Mouse (Mus musculus) kidney, embryonic 15.5 days (tissue): ENCODE data around the gene Trmt10a. TPM values are rescaled to one million over a fixed set of nuclear protein-coding genes. Genes with fewer than 3 reads are reported as not detected.

ENCODE experiments used
- ATAC-seq: fragments of 200-750 bp; cut with Nextera tagmentation; replicated peaks from 2 replicates; pipeline ENCODE4 v1.8.0; 2017; ENCODE audit warnings: moderate TSS enrichment; ENCODE audit not compliant: low FRiP score
- H3K27ac ChIP-seq: fragments of 300-500 bp; sonication (generic); 2 replicates; pipeline ENCODE4 v1.5.1; 2015; ENCODE audit warnings: mild to moderate bottlenecking, inconsistent platforms
- H3K27me3 ChIP-seq: fragments of 300-500 bp; sonication (generic); 2 replicates; pipeline ENCODE4 v1.6.1; 2015; ENCODE audit warnings: inconsistent platforms
- H3K36me3 ChIP-seq: fragments of 300-500 bp; sonication (generic); 2 replicates; pipeline ENCODE4 v1.6.1; 2015; ENCODE audit warnings: inconsistent platforms
- H3K4me1 ChIP-seq: fragments of 300-500 bp; sonication (generic); 2 replicates; pipeline ENCODE4 v1.6.1; 2015; ENCODE audit warnings: inconsistent platforms
- H3K4me2 ChIP-seq: fragments of 300-500 bp; sonication (generic); 2 replicates; pipeline ENCODE4 v1.6.1; 2015; ENCODE audit warnings: moderate library complexity, mild to moderate bottlenecking, inconsistent platforms
- H3K4me3 ChIP-seq: fragments of 300-500 bp; sonication (generic); replicated peaks from 2 replicates; pipeline ENCODE4 v1.5.1; 2015; ENCODE audit warnings: mild to moderate bottlenecking, inconsistent platforms
- H3K9ac ChIP-seq: fragments of 300-500 bp; sonication (generic); 2 replicates; pipeline ENCODE4 v1.6.1; 2015; ENCODE audit warnings: mild to moderate bottlenecking, inconsistent platforms
- H3K9me3 ChIP-seq: fragments of 300-500 bp; sonication (generic); replicated peaks from 2 replicates; pipeline ENCODE4 v1.6.1; 2016; ENCODE audit warnings: inconsistent platforms
- WGBS: fragments of 180-500 bp; shearing (Covaris S2); methylation state at CpG from one replicate; pipeline ENCODE4 v1.1.7; 2015; ENCODE audit warnings: mixed read lengths; 5-methylcytosine and 5-hydroxymethylcytosine counted together
- polyA plus RNA-seq: library from polyadenylated mRNA; unstranded; fragments of >200 nt; fragmentation: Nextera tagmentation; extraction: Ambion mirVana; gene quantifications from 2 replicates; pipeline ENCODE4 v1.2.1, GENCODE M21; 2015

The Trmt10a gene
- polyA plus RNA-seq, 1 experiment from 2014 or later, result 14.2 TPM

- no peaks in the 10 kb centered on the region for H3K9me3 ChIP-seq
- no peak overlapping the region for H3K4me2 ChIP-seq
- H3K4me3 ChIP-seq, result no peak overlapping the region
- H3K27me3 ChIP-seq, result no peaks in the 10 kb centered on the region
- H3K4me1 ChIP-seq, result no peaks in the 10 kb centered on the region
- H3K9ac ChIP-seq, result no peak overlapping the region
- ATAC-seq, result no peak
- H3K36me3 ChIP-seq, result no peaks in the 10 kb centered on the region
- no peak overlapping the region for H3K27ac ChIP-seq
- 94% methylated on average over 6 of the region's 6 CpGs for WGBS
Observed at GRCm38 (mm10) chr3:138139663-138140062, 3.6 kb upstream of the Trmt10a start.

DNA sequence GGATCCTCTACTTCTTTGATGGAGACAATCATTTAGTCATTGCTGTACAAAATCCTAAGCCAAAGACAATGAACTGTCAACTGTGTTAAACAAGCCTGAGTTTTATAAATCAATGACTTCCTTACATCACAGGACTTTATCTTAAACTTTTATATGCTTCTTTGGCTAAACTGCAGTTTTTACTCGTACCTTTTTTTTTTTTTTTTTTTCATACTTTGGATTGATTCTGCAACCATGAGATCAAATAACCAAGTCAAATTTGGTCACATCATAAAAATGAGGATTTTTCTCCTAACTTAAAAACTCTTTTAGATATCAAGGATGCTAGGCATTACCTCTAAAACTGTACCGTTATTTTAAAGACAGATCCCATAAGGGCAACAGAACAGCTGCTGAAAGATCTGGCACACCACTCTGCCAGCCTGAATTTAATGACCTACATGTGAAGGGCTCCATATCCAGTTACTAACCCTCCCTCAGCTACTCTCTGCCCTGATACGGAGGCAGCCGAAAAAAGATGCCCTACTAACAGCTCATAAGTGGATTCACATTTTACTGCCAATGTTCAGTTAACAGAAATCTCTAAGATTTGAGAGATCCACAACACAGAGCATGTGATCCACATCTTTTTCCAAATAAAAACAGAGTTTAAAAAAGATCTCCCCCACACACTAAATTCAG lies 1.1 kb upstream of the Trmt10a start:
- Histone ChIP-seq H3K27me3 (no peaks in the 10 kb centered on the region), H3K4me2 (peak overlapping the region; percentile 74), H3K36me3 (no peaks in the 10 kb centered on the region), H3K27ac (peak overlapping the region; percentile 15; the same call in 1 of the 2 replicates), H3K4me1 (no peaks in the 10 kb centered on the region), H3K4me3 (peak overlapping the region; percentile 8; the same call in 1 of the 2 replicates), H3K9ac (no peak overlapping the region), H3K9me3 (no peaks in the 10 kb centered on the region)
- no peak for ATAC-seq
- WGBS, result 32% methylated on average over 4 of the region's 4 CpGs

- no peaks in the 10 kb centered on the region for H3K9me3 ChIP-seq
- H3K4me2 ChIP-seq, result peak overlapping the region; percentile 74
- H3K27ac ChIP-seq, result peak overlapping the region; percentile 100
- no peak for ATAC-seq
- WGBS, result 4% methylated on average over 12 of the region's 12 CpGs
- peak overlapping the region; percentile 78 for H3K4me3 ChIP-seq
- H3K36me3 ChIP-seq, result no peaks in the 10 kb centered on the region
- no peaks in the 10 kb centered on the region for H3K27me3 ChIP-seq
- H3K9ac ChIP-seq, result peak overlapping the region; percentile 73
- no peaks in the 10 kb centered on the region for H3K4me1 ChIP-seq
Observed at GRCm38 (mm10) chr3:138142733-138143314, 424 bp upstream of the Trmt10a start.

DNA sequence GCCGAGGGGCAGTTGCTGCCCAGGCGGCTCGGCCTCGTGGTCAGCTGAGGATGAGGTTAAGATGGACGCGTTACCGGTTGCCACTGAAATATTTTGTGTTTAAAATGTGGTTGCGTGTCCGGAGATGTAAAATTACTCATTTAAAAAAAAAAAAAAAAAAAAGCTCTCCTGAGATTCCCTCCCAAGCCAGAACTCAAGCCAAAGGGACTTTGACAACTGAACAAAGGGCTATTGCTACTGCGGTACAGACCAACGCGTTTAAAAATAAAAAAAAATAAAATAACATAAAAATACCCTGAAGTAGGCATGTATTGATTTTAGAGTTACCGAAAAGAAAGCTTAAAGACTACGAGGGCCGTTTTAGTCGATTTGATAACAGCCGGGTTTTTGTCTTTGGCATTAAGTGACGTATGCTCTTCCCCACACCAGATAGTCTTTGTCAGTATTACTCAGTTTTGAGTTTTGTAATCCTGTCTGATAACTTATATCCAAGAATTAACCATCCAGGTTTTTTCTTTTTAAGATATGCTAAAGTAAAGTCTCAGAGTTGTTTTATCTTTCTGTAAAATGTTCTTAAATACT lies 903 bp downstream of the Trmt10a start:
- ATAC-seq, result 0 out of 2 replicates have a peak, but pooled peaks have one; percentile 0
- Histone ChIP-seq H3K9me3 (no peaks in the 10 kb centered on the region), H3K27me3 (no peaks in the 10 kb centered on the region), H3K36me3 (peaks cover 7% of the 10 kb centered on the region), H3K4me1 (no peaks in the 10 kb centered on the region), H3K9ac (peak overlapping the region; percentile 73), H3K4me3 (peak overlapping the region; percentile 78), H3K4me2 (peak overlapping the region; percentile 74), H3K27ac (peak overlapping the region; percentile 100)
- WGBS, result 1% methylated on average over 18 of the region's 18 CpGs

- Histone ChIP-seq H3K27me3 (no peaks in the 10 kb centered on the region), H3K36me3 (peaks cover 12% of the 10 kb centered on the region), H3K4me2 (peak within 1 kb of the TSS; percentile 74), H3K27ac (peak within 1 kb of the TSS; percentile 100), H3K9ac (peak within 1 kb of the TSS; percentile 73), H3K4me3 (peak within 1 kb of the TSS; percentile 78), H3K9me3 (no peaks in the 10 kb centered on the region), H3K4me1 (no peaks in the 10 kb centered on the region)
- WGBS, result 5% methylated on average over 8 of the region's 8 CpGs
- ATAC-seq, result peak; percentile 23; the same call in 1 of the 2 replicates
Observed at GRCm38 (mm10) chr3:138144642-138145171, 1.5 kb downstream of the Trmt10a start, which contains the start of gene Mttp. TSS of gene Mttp (minus strand) at chr3:138144968.

DNA sequence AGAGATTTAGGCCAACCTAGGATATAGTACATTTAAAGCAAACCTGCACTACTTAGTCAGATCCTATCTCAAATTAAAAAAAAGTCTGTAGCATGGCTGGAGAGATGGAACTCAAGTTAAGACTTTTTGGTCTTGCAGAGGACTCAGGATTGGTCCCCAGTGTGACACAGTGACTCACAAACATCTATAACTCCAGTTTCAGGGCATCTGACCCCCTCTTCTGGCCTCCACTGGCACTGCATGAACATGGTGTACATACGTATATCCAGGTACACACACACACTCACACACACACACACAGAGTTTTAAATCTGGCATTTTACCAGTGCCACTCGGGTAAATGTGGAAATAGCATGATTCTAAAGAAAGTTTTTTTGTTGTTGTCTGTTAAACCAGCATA lies 5.6 kb downstream of the Trmt10a start:
- ATAC-seq, result no peak
- no peaks in the 10 kb centered on the region for H3K4me1 ChIP-seq
- no peaks in the 10 kb centered on the region for H3K9me3 ChIP-seq
- H3K4me3 ChIP-seq, result no peak overlapping the region
- no peak overlapping the region for H3K9ac ChIP-seq
- H3K27me3 ChIP-seq, result no peaks in the 10 kb centered on the region
- no peak overlapping the region for H3K27ac ChIP-seq
- peaks cover 44% of the 10 kb centered on the region for H3K36me3 ChIP-seq
- 95% methylated on average over 2 of the region's 2 CpGs for WGBS
- no peak overlapping the region for H3K4me2 ChIP-seq

GRCm38 (mm10) chr3:138155062-138155461 lies 11.8 kb downstream of the Trmt10a start:
- Histone ChIP-seq H3K9me3 (no peaks in the 10 kb centered on the region), H3K4me1 (no peaks in the 10 kb centered on the region), H3K9ac (no peak overlapping the region), H3K36me3 (peaks cover 57% of the 10 kb centered on the region), H3K4me3 (no peak overlapping the region), H3K27ac (no peak overlapping the region), H3K27me3 (no peaks in the 10 kb centered on the region), H3K4me2 (no peak overlapping the region)
- 92% methylated on average over 4 of the region's 4 CpGs for WGBS
- no peak for ATAC-seq

DNA sequence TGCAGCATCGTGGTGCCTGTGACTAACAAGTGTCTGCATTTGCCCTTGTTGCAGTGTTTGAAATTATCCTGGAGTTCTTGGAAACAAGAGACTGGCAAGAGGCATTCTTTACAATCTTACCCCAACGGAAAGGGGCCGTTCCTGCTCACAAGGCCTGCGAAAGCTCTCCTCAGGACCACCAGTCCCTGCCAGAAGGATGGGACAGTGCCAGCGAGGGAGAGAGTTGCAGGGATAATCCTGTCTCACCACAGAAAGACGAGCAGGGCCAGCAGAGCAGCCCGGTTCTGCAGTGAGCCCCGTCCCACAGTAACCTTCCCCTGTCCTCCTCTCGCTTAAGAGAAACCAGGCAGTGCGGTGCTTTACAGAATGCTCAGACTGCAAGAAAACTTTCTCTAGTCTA lies 13.4 kb downstream of the Trmt10a start:
- Histone ChIP-seq H3K9me3 (no peaks in the 10 kb centered on the region), H3K4me1 (no peaks in the 10 kb centered on the region), H3K4me2 (no peak overlapping the region), H3K9ac (no peak overlapping the region), H3K27ac (no peak overlapping the region), H3K36me3 (peaks cover 43% of the 10 kb centered on the region), H3K27me3 (no peaks in the 10 kb centered on the region), H3K4me3 (no peak overlapping the region)
- WGBS, result 52% methylated on average over 10 of the region's 10 CpGs
- ATAC-seq, result no peak

DNA sequence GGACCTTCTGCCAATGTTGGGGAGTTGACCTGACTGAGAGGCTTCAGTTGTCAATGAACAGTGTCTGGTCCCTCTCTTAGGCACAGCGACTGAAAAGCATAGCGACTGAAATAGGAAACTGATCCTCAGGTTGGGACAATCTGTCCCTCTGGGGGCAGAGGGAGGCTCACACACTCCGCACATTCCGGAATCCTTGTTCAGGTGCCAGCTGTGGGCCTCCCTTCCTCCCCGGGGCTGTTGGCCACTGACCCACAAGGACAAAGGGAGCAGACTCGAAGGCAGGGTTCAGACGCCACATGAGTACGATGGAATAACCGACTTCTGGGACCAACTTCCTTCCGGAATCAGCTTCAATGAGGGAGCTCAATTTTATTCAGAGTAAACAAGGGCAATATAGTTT lies 18.4 kb downstream of the Trmt10a start:
- no peak overlapping the region for H3K4me3 ChIP-seq
- no peaks in the 10 kb centered on the region for H3K4me1 ChIP-seq
- H3K9me3 ChIP-seq, result no peaks in the 10 kb centered on the region
- no peaks in the 10 kb centered on the region for H3K27me3 ChIP-seq
- peaks cover 7% of the 10 kb centered on the region for H3K36me3 ChIP-seq
- whole genome bisulfite sequencing, result 90% methylated on average over 10 of the region's 10 CpGs
- ATAC-seq, result no peak
- H3K27ac ChIP-seq, result no peak overlapping the region
- no peak overlapping the region for H3K4me2 ChIP-seq
- H3K9ac ChIP-seq, result no peak overlapping the region

DNA sequence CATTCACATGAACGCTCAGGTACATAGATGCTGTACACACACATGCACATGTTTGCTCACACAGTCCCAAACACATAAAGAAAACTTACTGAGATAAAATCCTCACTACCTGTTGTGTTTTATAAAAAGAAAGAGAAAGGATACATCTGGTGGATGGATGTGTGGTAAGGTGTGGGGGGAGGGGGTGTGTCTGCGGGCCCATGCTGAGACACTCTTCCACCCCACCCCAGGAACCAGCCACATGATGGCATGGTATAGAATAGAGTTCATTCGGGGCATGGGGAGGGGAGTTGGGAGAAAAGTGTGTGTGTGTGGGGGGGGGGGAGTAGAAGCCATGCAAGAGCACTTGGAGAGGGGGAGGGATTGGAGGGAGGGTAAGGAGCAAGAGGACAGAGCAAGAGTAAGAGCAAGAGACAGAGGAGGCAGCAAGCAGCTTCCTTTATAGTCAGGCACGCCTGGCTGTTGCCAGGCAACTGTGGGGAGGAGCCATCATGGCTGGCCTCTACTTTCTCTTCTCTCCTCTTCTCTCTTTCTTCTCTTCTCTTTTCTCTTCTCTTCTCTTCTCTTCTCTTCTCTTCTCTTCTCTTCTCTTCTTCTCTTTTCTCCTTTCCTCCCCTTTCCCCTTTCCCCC lies 19.4 kb downstream of the Trmt10a start:
- no peaks in the 10 kb centered on the region for H3K4me1 ChIP-seq
- 68% methylated on average over 4 of the region's 4 CpGs for WGBS
- no peak overlapping the region for H3K4me2 ChIP-seq
- no peaks in the 10 kb centered on the region for H3K27me3 ChIP-seq
- H3K36me3 ChIP-seq, result no peaks in the 10 kb centered on the region; the same call in 1 of the 2 replicates
- no peak overlapping the region for H3K9ac ChIP-seq
- peak; percentile 40; the same call in 1 of the 2 replicates for ATAC-seq
- H3K4me3 ChIP-seq, result no peak overlapping the region
- no peaks in the 10 kb centered on the region for H3K9me3 ChIP-seq
- no peak overlapping the region for H3K27ac ChIP-seq

DNA sequence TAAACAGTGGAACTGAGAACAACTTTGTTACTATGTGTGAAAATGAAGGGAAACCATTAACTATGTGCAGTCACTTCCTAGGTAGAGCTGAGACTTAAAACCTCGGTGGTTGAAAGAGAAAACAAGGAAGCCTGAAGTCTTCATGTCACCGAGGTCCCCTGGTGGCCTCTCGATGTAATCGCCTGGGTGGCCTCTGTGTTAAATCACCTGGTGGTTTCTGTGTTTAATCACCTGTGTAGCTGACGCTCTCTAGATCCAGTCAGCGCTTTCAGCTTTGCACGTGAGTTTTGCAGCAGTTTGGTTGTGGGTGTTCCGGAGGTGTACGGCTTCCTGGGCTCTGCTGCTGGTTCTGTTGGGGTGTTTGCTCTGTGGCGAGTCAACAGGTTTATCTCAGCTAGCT lies 30.0 kb downstream of the Trmt10a start:
- 78% methylated on average over 10 of the region's 10 CpGs for WGBS
- Histone ChIP-seq H3K27me3 (no peaks in the 10 kb centered on the region), H3K9me3 (no peaks in the 10 kb centered on the region), H3K4me1 (peaks cover 21% of the 10 kb centered on the region), H3K27ac (no peak overlapping the region), H3K36me3 (no peaks in the 10 kb centered on the region), H3K9ac (no peak overlapping the region), H3K4me3 (no peak overlapping the region), H3K4me2 (no peak overlapping the region)
- no peak for ATAC-seq

DNA sequence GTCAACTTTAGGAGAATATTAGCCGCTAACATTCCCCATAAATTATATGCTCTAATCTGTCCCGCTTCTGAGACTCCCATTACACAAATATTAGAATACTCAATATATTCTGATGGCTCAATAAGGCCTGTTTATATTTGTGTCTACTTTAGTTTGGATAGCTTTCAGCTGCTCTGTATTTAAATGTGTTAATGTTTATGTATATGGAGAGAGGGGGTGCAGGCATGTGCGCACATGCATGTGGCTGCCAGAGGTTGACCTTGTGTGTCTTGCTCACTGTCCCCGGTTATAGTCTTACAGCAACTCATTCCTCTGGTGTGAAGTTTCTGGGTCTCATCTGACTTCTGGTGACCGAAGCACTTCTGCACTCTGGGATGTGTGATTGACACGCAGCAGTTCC lies 32.3 kb downstream of the Trmt10a start:
- H3K27ac ChIP-seq, result no peak overlapping the region

More for the DNA sequence above, 32.3 kb downstream of the Trmt10a start:
- no peaks in the 10 kb centered on the region for H3K27me3 ChIP-seq
- H3K9ac ChIP-seq, result no peak overlapping the region
- 50% methylated on average over 6 of the region's 6 CpGs for WGBS
- no peaks in the 10 kb centered on the region for H3K36me3 ChIP-seq
- H3K4me2 ChIP-seq, result no peak overlapping the region
- H3K9me3 ChIP-seq, result no peaks in the 10 kb centered on the region
- H3K4me3 ChIP-seq, result no peak overlapping the region
- peaks cover 21% of the 10 kb centered on the region for H3K4me1 ChIP-seq
- no peak for ATAC-seq
